Mouse (Mus musculus) small intestine, adult 2 months (tissue): Measurements from ENCODE around the gene Dlx1.

ENCODE experiments used
- CTCF ChIP-seq: fragments of 200-500 bp; IDR thresholded peaks from 2 replicates; pipeline ENCODE4 v1.5.1; 2012; ENCODE audit warnings: low read depth, mild to moderate bottlenecking, control low read depth, inconsistent platforms, low read length, moderate library complexity, mixed read lengths; ENCODE audit not compliant: insufficient replicate concordance, insufficient read length; ENCODE audit errors: extremely low read depth
- POLR2A ChIP-seq: fragments of 200-500 bp; IDR thresholded peaks from 2 replicates; pipeline ENCODE4 v1.6.1; 2012; ENCODE audit warnings: low read depth, mild to moderate bottlenecking, control low read depth, inconsistent platforms, low read length, moderate library complexity

GRCm38 (mm10) chr2:71529511-71530351 is 1.8 kb downstream of the Dlx1 start:
- no peak for TF ChIP-seq CTCF
- no peak for TF ChIP-seq POLR2A
